Mouse (Mus musculus) cerebellum, adult 2 months (tissue): ENCODE results near the gene Pctp. TPM values are rescaled to one million over a fixed set of nuclear protein-coding genes. Genes with fewer than 3 reads are reported as not detected.

Experiments used
- DNase-seq, 2 experiments: peaks; one replicate each; pipeline ENCODE4 v3.0.0; 2021
- H3K27ac ChIP-seq: fragments of 200-500 bp; 2 replicates; pipeline ENCODE4 v1.5.1; 2012; ENCODE audit warnings: low read length, control low read depth, inconsistent platforms; ENCODE audit not compliant: insufficient read depth
- H3K27me3 ChIP-seq: fragments of 200-500 bp; 2 replicates; pipeline ENCODE4 v1.6.1; 2012; ENCODE audit warnings: inconsistent platforms, mild to moderate bottlenecking, low read length, moderate library complexity; ENCODE audit not compliant: control insufficient read depth, insufficient read depth
- H3K4me1 ChIP-seq: fragments of 200-500 bp; 2 replicates; pipeline ENCODE4 v1.6.1; 2011; ENCODE audit warnings: low read length; ENCODE audit not compliant: control insufficient read depth, insufficient read depth
- H3K4me3 ChIP-seq: fragments of 200-500 bp; replicated peaks from 2 replicates; pipeline ENCODE3; 2011; ENCODE audit warnings: mild to moderate bottlenecking, low read depth, low read length, control low read depth; ENCODE audit not compliant: insufficient read depth
- CTCF ChIP-seq: fragments of 200-500 bp; IDR thresholded peaks from 2 replicates; pipeline ENCODE4 v1.5.1; 2011; ENCODE audit warnings: low read depth, mild to moderate bottlenecking, control low read depth, low read length, moderate library complexity, borderline replicate concordance; ENCODE audit not compliant: insufficient read depth
- POLR2A ChIP-seq: fragments of 200-500 bp; IDR thresholded peaks from 2 replicates; pipeline ENCODE4 v1.6.1; 2011; ENCODE audit warnings: low read length, control low read depth, borderline replicate concordance; ENCODE audit not compliant: insufficient read depth
- WGBS: fragments of 180-500 bp; shearing (Covaris S2); methylation state at CpG from one replicate; pipeline ENCODE4 v1.1.7; 2018; 5-methylcytosine and 5-hydroxymethylcytosine counted together
- polyA plus RNA-seq: library from polyadenylated mRNA; depleted of rRNA; stranded (reverse); fragments of >200 nt; gene quantifications from 2 replicates; pipeline ENCODE4 v1.2.3, GENCODE M21; 2012

Pctp gene
- polyA plus RNA-seq, 1 experiment: 2.9 TPM

GRCm38 (mm10) chr11:90034646-90035045 is 32.0 kb upstream of the Pctp start:
- Histone ChIP-seq H3K4me1 (peaks cover 2% of the 10 kb centered on the region; the same call in 1 of the 2 replicates), H3K27ac (no peak overlapping the region), H3K27me3 (peaks cover 1% of the 10 kb centered on the region; the same call in 1 of the 2 replicates), H3K4me3 (no peak overlapping the region)
- WGBS: 68% methylated on average over 12 of the region's 12 CpGs
- no peak for DNase-seq
- TF ChIP-seq POLR2A (no peak), CTCF (no peak)

- TF ChIP-seq POLR2A (no peak), CTCF (no peak)
- no peak overlapping the region for H3K27ac ChIP-seq
- DNase-seq: no peak
- peaks cover 3% of the 10 kb centered on the region; the same call in 1 of the 2 replicates for H3K4me1 ChIP-seq
- no peak overlapping the region for H3K4me3 ChIP-seq
- WGBS: 26% methylated on average over 5 of the region's 5 CpGs
- peaks cover 1% of the 10 kb centered on the region; the same call in 1 of the 2 replicates for H3K27me3 ChIP-seq
Observed at GRCm38 (mm10) chr11:90033442-90033841, 30.7 kb upstream of the Pctp start.

- H3K27me3 ChIP-seq: peaks cover 1% of the 10 kb centered on the region; the same call in 1 of the 2 replicates
- H3K4me3 ChIP-seq: no peak overlapping the region
- no peak overlapping the region for H3K27ac ChIP-seq
- 13% methylated on average over 8 of the region's 8 CpGs for WGBS
- DNase-seq: no peak
- H3K4me1 ChIP-seq: peaks cover 3% of the 10 kb centered on the region; the same call in 1 of the 2 replicates
- TF ChIP-seq CTCF: no peak
- no peak for TF ChIP-seq POLR2A
Observed at GRCm38 (mm10) chr11:90032807-90033206, 30.1 kb upstream of the Pctp start.

GRCm38 (mm10) chr11:90031076-90031475 is 28.4 kb upstream of the Pctp start:
- Histone ChIP-seq H3K4me3 (no peak overlapping the region), H3K4me1 (peaks cover 3% of the 10 kb centered on the region; the same call in 1 of the 2 replicates), H3K27me3 (peaks cover 1% of the 10 kb centered on the region; the same call in 1 of the 2 replicates), H3K27ac (no peak overlapping the region)
- 66% methylated on average over 7 of the region's 7 CpGs for WGBS
- no peak for TF ChIP-seq POLR2A
- no peak for TF ChIP-seq CTCF
- DNase-seq: no peak

GRCm38 (mm10) chr11:90030557-90030956 is 27.9 kb upstream of the Pctp start:
- H3K27me3 ChIP-seq: peaks cover 1% of the 10 kb centered on the region; the same call in 1 of the 2 replicates
- peak in 1 of 2 experiments; percentile 13 for DNase-seq
- no peak overlapping the region for H3K27ac ChIP-seq
- no peak for TF ChIP-seq CTCF
- no peak for TF ChIP-seq POLR2A
- H3K4me3 ChIP-seq: peak overlapping the region; percentile 21
- H3K4me1 ChIP-seq: peaks cover 3% of the 10 kb centered on the region; the same call in 1 of the 2 replicates
- WGBS: 4% methylated on average over 15 of the region's 15 CpGs

- Histone ChIP-seq H3K4me3 (peak within 1 kb of the TSS; percentile 21), H3K4me1 (peaks cover 3% of the 10 kb centered on the region; the same call in 1 of the 2 replicates), H3K27me3 (peaks cover 1% of the 10 kb centered on the region; the same call in 1 of the 2 replicates), H3K27ac (no peak within 1 kb of the TSS)
- WGBS: 44% methylated on average over 13 of the region's 13 CpGs
- no peak for TF ChIP-seq CTCF
- no peak for TF ChIP-seq POLR2A
- no peak for DNase-seq
Observed at GRCm38 (mm10) chr11:90029841-90030398, 27.2 kb upstream of the Pctp start, which contains the start of gene Tmem100. TSS of gene Tmem100 (plus strand) at chr11:90030348.

- Histone ChIP-seq H3K27me3 (peaks cover 1% of the 10 kb centered on the region; the same call in 1 of the 2 replicates), H3K4me1 (peaks cover 3% of the 10 kb centered on the region; the same call in 1 of the 2 replicates), H3K4me3 (no peak overlapping the region), H3K27ac (no peak overlapping the region)
- peak in 1 of 2 experiments; percentile 8 for DNase-seq
- 2% methylated on average over 10 of the region's 10 CpGs for WGBS
- TF ChIP-seq CTCF: no peak
- no peak for TF ChIP-seq POLR2A
Observed at GRCm38 (mm10) chr11:90029354-90029753, 26.7 kb upstream of the Pctp start.

- no peak overlapping the region for H3K4me3 ChIP-seq
- H3K27me3 ChIP-seq: peaks cover 1% of the 10 kb centered on the region; the same call in 1 of the 2 replicates
- H3K27ac ChIP-seq: no peak overlapping the region
- H3K4me1 ChIP-seq: peaks cover 3% of the 10 kb centered on the region; the same call in 1 of the 2 replicates
- TF ChIP-seq CTCF (no peak), POLR2A (no peak)
- WGBS: 84% methylated on average over 8 of the region's 8 CpGs
- DNase-seq: no peak
Observed at GRCm38 (mm10) chr11:90028746-90029145, 26.1 kb upstream of the Pctp start.
